In genomic region chr9:72972435-72972834, GRCm38 (mm10) we compare ENCODE assay signal across 11 mouse cellular contexts. TPM values are rescaled to one million over a fixed set of nuclear protein-coding genes. Genes with fewer than 3 reads are reported as not detected.
"Had no signal": no experiment of that assay in that cellular context is flagged by ENCODE, and none has a peak within 500 bp of the region (broad histone marks: within the 10 kb centered on the region; RNA-seq: fewer than 3 reads in every experiment).

No protein-coding gene starts in this region.

- DNase-seq: lung, adult 2 months; lung, postnatal 14 days; lung, postnatal 36 days; right cerebral cortex, postnatal 14 days; thymus, adult 2 months; thymus, postnatal 25 days; thymus, postnatal 4 days had no signal

RNA-seq across cellular contexts. Expression of gene Ccpg1os, which starts 12.7 kb away (rescaled TPM):
- total RNA-seq: monocyte, adult 5-6 weeks had no signal

RNA-seq across cellular contexts. Expression of gene Gm44503, which starts 13.8 kb away (rescaled TPM):
- total RNA-seq: megakaryocyte progenitor cell, adult 5-6 weeks; midbrain, postnatal 0 days had no signal

RNA-seq across cellular contexts. Expression of gene Dyx1c1, which starts 13.8 kb away (rescaled TPM):
- total RNA-seq: monocyte, adult 5-6 weeks had no signal

RNA-seq across cellular contexts. Expression of gene Pygo1, which starts 47.0 kb away (rescaled TPM):
- total RNA-seq: megakaryocyte progenitor cell, adult 5-6 weeks; monocyte, adult 5-6 weeks; neutrophil, adult 5-6 weeks had no signal
